7 mouse cellular contexts compared by ENCODE assay signal in the genomic region with DNA sequence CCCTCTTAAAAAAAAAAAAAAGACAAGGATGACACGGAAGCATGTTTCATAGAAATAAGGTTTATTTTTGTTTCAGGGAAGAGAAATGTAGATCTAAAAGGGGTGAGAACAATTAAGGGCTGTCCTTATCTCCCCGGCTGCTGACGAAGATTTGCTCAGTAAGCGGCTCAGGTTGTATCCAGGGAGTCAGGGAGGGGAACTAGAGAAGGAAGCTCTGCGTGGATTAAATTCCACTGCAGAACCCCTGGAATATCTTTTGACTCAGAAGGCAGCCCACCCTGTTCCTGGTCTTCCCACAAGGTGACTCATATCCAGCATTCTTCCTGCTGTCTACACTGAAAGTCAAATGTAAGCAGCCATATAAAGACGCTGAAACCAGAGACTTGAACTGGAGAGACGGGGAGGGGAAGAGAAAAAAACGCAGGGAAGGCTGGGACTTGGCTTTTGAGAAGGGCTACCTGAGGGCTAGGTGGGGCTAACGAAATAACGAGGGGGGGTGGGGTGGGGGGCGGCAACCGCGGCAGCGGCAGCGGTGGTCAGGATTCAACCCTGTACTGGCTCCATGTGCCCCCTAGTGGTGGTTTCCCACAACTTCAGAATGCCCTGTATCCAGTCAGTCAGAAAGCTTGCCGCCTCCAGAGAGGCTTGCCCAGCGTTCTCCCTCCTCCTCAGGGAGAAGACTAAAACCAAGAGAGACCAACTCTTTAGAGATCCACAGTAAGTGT. TPM values are rescaled to one million over a fixed set of nuclear protein-coding genes. Genes with fewer than 3 reads are reported as not detected.
DNase-seq lines count a peak whose midpoint lies in the region; ATAC-seq and TF ChIP-seq lines count a peak whose summit lies in the region.

No protein-coding gene starts in this region.

- 17% methylated on average over 17 of the region's 17 CpGs for WGBS in forebrain, postnatal 0 days
- 17% methylated on average over 17 of the region's 17 CpGs for WGBS in hindbrain, embryonic 15.5 days

- no peaks in the 10 kb centered on the region for H3K4me1 ChIP-seq in forebrain, postnatal 0 days (ENCODE audit: insufficient read depth)
- peaks cover 22% of the 10 kb centered on the region for H3K4me1 ChIP-seq in hindbrain, embryonic 15.5 days (replicated peaks)

- no peaks in the 10 kb centered on the region for H3K27me3 ChIP-seq in forebrain, postnatal 0 days (ENCODE audit: insufficient read depth, low read length)
- H3K27me3 ChIP-seq in hindbrain, embryonic 15.5 days: no peaks in the 10 kb centered on the region

- H3K9me3 ChIP-seq in forebrain, postnatal 0 days (ENCODE audit: low read length): peaks cover 6% of the 10 kb centered on the region; the same call in 1 of the 2 replicates
- peaks cover 5% of the 10 kb centered on the region; the same call in 1 of the 2 replicates for H3K9me3 ChIP-seq in hindbrain, embryonic 15.5 days

- H3K4me3 ChIP-seq in forebrain, postnatal 0 days (ENCODE audit: low read depth, low read length): no peak overlapping the region
- H3K4me3 ChIP-seq in hindbrain, embryonic 15.5 days: peak overlapping the region; percentile 7; the same call in 1 of the 2 replicates

- H3K27ac ChIP-seq in forebrain, postnatal 0 days (ENCODE audit: low read depth, low read length): peak overlapping the region; percentile 62; the same call in 1 of the 2 replicates
- H3K27ac ChIP-seq in hindbrain, embryonic 15.5 days (replicated peaks): 0 out of 2 replicates have a peak overlapping the region, but pooled peaks have one; percentile 28

- peak; percentile 65 for DNase-seq in WW6 (ENCODE audit: low read depth, low spot score)
- peak; percentile 87 for DNase-seq in cerebellum, adult 9-10 months
- peak; percentile 85 for DNase-seq in forebrain, postnatal 0 days
- peak; percentile 73 to 81 for DNase-seq in left cerebral cortex, postnatal 10 days (ENCODE audit: extremely low spot score in 1 of 2, low spot score in 2 of 2)
- DNase-seq in right cerebral cortex, adult 18-20 months: peak; percentile 88

- H3K9ac ChIP-seq in forebrain, postnatal 0 days: no peak overlapping the region
- no peak overlapping the region for H3K9ac ChIP-seq in hindbrain, embryonic 15.5 days

- intact Hi-C loops in left cerebral cortex, postnatal 10 days (cut with DNase I): no loop called here

- H3K36me3 ChIP-seq in forebrain, postnatal 0 days (ENCODE audit: insufficient read depth): peaks cover 51% of the 10 kb centered on the region
- peaks cover 53% of the 10 kb centered on the region for H3K36me3 ChIP-seq in hindbrain, embryonic 15.5 days

- peak; percentile 78 for TF ChIP-seq CTCF in forebrain, postnatal 0 days (IDR thresholded peaks at IDR 0.05; ENCODE audit: low read depth)

- H3K4me2 ChIP-seq in forebrain, postnatal 0 days (ENCODE audit: low read depth): no peak overlapping the region
- H3K4me2 ChIP-seq in hindbrain, embryonic 15.5 days: peak overlapping the region; percentile 37

- peak; percentile 87 for ATAC-seq in forebrain, postnatal 0 days
- ATAC-seq in hindbrain, embryonic 15.5 days (ENCODE audit: low FRiP score, low read depth): peak; percentile 67
- peak; percentile 67 for ATAC-seq in megakaryocyte, adult 5-6 weeks (ENCODE audit: poor library complexity, severe bottlenecking)

RNA-seq across cellular contexts. Expression of gene Def8, which starts 1.1 kb away (rescaled TPM):
- 35.8 and 41.4 TPM in 2 replicates for total RNA-seq in forebrain, postnatal 0 days (2014; rRNA removed)
- 35.0 and 36.4 TPM in 2 replicates for polyA plus RNA-seq in forebrain, postnatal 0 days (2015; fragmentation: Nextera tagmentation; extraction: Ambion mirVana)
- 48.6 and 51.6 TPM in 2 replicates for polyA plus RNA-seq in hindbrain, embryonic 15.5 days (2015; fragmentation: Nextera tagmentation; extraction: Ambion mirVana)
- total RNA-seq in left cerebral cortex, postnatal 10 days (2021): 10 to 100 TPM; 75.4 to 77.6 TPM
- total RNA-seq in megakaryocyte, adult 5-6 weeks (2015): 15.2 and 19.6 TPM in 2 replicates
- total RNA-seq in megakaryocyte, adult 5-6 weeks (2017): 24.9 and 27.3 TPM in 2 replicates

RNA-seq across cellular contexts. Expression of gene Tubb3, which starts 11.0 kb away (rescaled TPM):
- total RNA-seq in forebrain, postnatal 0 days (2014; rRNA removed): 3,807 and 3,931 TPM in 2 replicates
- polyA plus RNA-seq in forebrain, postnatal 0 days (2015; fragmentation: Nextera tagmentation; extraction: Ambion mirVana): 2,045 and 2,116 TPM in 2 replicates
- polyA plus RNA-seq in hindbrain, embryonic 15.5 days (2015; fragmentation: Nextera tagmentation; extraction: Ambion mirVana): 1,757 and 1,788 TPM in 2 replicates
- 1,000 to 10,000 TPM; 1,287 to 1,390 TPM for total RNA-seq in left cerebral cortex, postnatal 10 days (2021)
- total RNA-seq in megakaryocyte, adult 5-6 weeks (2015): 0.89 and 1.0 TPM in 2 replicates
- total RNA-seq in megakaryocyte, adult 5-6 weeks (2017): 0.37 and 1.2 TPM in 2 replicates

RNA-seq across cellular contexts. Expression of gene Mc1r, which starts 15.3 kb away (rescaled TPM):
- 0.10 TPM in 1 of 2 replicates, not detected in the other for total RNA-seq in forebrain, postnatal 0 days (2014; rRNA removed)
- 0.07 and 0.08 TPM in 2 replicates for polyA plus RNA-seq in forebrain, postnatal 0 days (2015; fragmentation: Nextera tagmentation; extraction: Ambion mirVana)
- polyA plus RNA-seq in hindbrain, embryonic 15.5 days (2015; fragmentation: Nextera tagmentation; extraction: Ambion mirVana): 0.06 and 0.16 TPM in 2 replicates
- not detected for total RNA-seq in left cerebral cortex, postnatal 10 days (2021)
- not detected in 2 replicates for total RNA-seq in megakaryocyte, adult 5-6 weeks (2015)
- not detected in 2 replicates for total RNA-seq in megakaryocyte, adult 5-6 weeks (2017)

RNA-seq across cellular contexts. Expression of gene Tcf25, which starts 48.7 kb away (rescaled TPM):
- 434 and 487 TPM in 2 replicates for total RNA-seq in forebrain, postnatal 0 days (2014; rRNA removed)
- 275 and 296 TPM in 2 replicates for polyA plus RNA-seq in forebrain, postnatal 0 days (2015; fragmentation: Nextera tagmentation; extraction: Ambion mirVana)
- 332 and 377 TPM in 2 replicates for polyA plus RNA-seq in hindbrain, embryonic 15.5 days (2015; fragmentation: Nextera tagmentation; extraction: Ambion mirVana)
- total RNA-seq in left cerebral cortex, postnatal 10 days (2021): 100 to 1,000 TPM; 498 to 558 TPM
- total RNA-seq in megakaryocyte, adult 5-6 weeks (2015): 68.3 and 86.8 TPM in 2 replicates
- total RNA-seq in megakaryocyte, adult 5-6 weeks (2017): 187 and 329 TPM in 2 replicates

RNA-seq across cellular contexts. Expression of gene Afg3l1, which starts 55.5 kb away (rescaled TPM):
- total RNA-seq in forebrain, postnatal 0 days (2014; rRNA removed): 14.7 and 20.1 TPM in 2 replicates
- polyA plus RNA-seq in forebrain, postnatal 0 days (2015; fragmentation: Nextera tagmentation; extraction: Ambion mirVana): 32.0 and 40.7 TPM in 2 replicates
- 49.9 and 52.9 TPM in 2 replicates for polyA plus RNA-seq in hindbrain, embryonic 15.5 days (2015; fragmentation: Nextera tagmentation; extraction: Ambion mirVana)
- 10 to 100 TPM; 38.3 to 38.6 TPM for total RNA-seq in left cerebral cortex, postnatal 10 days (2021)
- total RNA-seq in megakaryocyte, adult 5-6 weeks (2015): 10.4 and 11.7 TPM in 2 replicates
- 12.2 and 13.3 TPM in 2 replicates for total RNA-seq in megakaryocyte, adult 5-6 weeks (2017)

Comparison
In these comparisons a context has a peak if more than half of its experiments do, and no peak if none do; other contexts are left out.
1. RNA of gene Tubb3, which starts 11.0 kb away (total RNA-seq): 3,807 to 3,931 TPM in forebrain, postnatal 0 days and 1,287 to 1,390 TPM in left cerebral cortex, postnatal 10 days; 0.37 to 1.2 TPM in megakaryocyte, adult 5-6 weeks; every median in the first group is over 100 times any median in the second.
2. Peak in every context shown above with its lines, with median percentiles within 50 percentile points of each other: DNase-seq and ATAC-seq.